27 mouse cellular contexts compared by ENCODE assay signal in the genomic region with DNA sequence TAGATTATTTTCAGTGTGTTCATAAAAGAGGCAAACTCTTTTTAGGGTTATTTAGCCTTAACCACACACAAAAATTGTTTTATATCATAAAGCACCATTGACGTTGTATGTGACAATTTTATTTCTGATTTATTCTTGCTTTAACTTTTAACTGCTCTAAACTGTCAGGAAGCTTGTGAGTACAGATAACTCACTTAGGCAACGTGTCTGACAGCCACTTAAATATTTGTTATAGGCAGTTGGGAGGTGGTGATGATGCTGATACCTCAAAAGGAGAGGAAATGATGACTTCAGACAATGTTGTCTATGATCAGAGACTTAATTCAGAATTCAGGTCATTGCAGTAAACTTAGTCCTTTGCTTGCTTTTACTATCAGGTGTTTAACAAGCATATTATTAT.
"Had no signal": no experiment of that assay in that cellular context is flagged by ENCODE, and none has a peak within 500 bp of the region (broad histone marks: within the 10 kb centered on the region; RNA-seq: fewer than 3 reads in every experiment).

No protein-coding gene starts in this region.

- H3K4me1 ChIP-seq: embryonic facial prominence, embryonic 10.5 days; embryonic facial prominence, embryonic 12.5 days; embryonic facial prominence, embryonic 13.5 days; embryonic facial prominence, embryonic 15.5 days; forebrain, embryonic 10.5 days; forebrain, embryonic 12.5 days; forebrain, embryonic 13.5 days; forebrain, embryonic 15.5 days had no signal

- H3K36me3 ChIP-seq: embryonic facial prominence, embryonic 10.5 days; embryonic facial prominence, embryonic 12.5 days; embryonic facial prominence, embryonic 13.5 days; embryonic facial prominence, embryonic 15.5 days; forebrain, embryonic 10.5 days; forebrain, embryonic 12.5 days; forebrain, embryonic 15.5 days had no signal

- H3K27me3 ChIP-seq: embryonic facial prominence, embryonic 12.5 days; embryonic facial prominence, embryonic 13.5 days; embryonic facial prominence, embryonic 15.5 days; forebrain, embryonic 12.5 days; forebrain, embryonic 13.5 days; forebrain, embryonic 15.5 days had no signal

- DNase-seq: cerebellum, adult 9-10 months; cerebellum, adult 9-11 months; cerebellum, postnatal 10 days; cerebellum, postnatal 14 days; cerebellum, postnatal 25 days; cerebellum, postnatal 36 days; embryo, embryonic 11 days; forebrain, postnatal 0 days; gastrocnemius, adult 2 months; gastrocnemius, postnatal 10 days; gastrocnemius, postnatal 14 days; gastrocnemius, postnatal 25 days; gastrocnemius, postnatal 36 days; heart, adult 11 months; heart, adult 18-20 months; heart, adult 2 months had no signal

- H3K4me2 ChIP-seq: embryonic facial prominence, embryonic 12.5 days; embryonic facial prominence, embryonic 13.5 days; embryonic facial prominence, embryonic 15.5 days; forebrain, embryonic 12.5 days; forebrain, embryonic 13.5 days; forebrain, embryonic 15.5 days had no signal

- H3K9ac ChIP-seq: embryonic facial prominence, embryonic 12.5 days; embryonic facial prominence, embryonic 13.5 days; embryonic facial prominence, embryonic 15.5 days; forebrain, embryonic 12.5 days; forebrain, embryonic 13.5 days; forebrain, embryonic 15.5 days; forebrain, postnatal 0 days had no signal

- H3K4me3 ChIP-seq: embryonic facial prominence, embryonic 10.5 days; embryonic facial prominence, embryonic 12.5 days; embryonic facial prominence, embryonic 13.5 days; embryonic facial prominence, embryonic 15.5 days; erythroblast, embryonic 14.5 days; forebrain, embryonic 10.5 days; forebrain, embryonic 12.5 days; forebrain, embryonic 13.5 days; forebrain, embryonic 15.5 days; gastrocnemius, adult 2 months; heart, adult 2 months had no signal

- H3K27ac ChIP-seq: embryonic facial prominence, embryonic 10.5 days; embryonic facial prominence, embryonic 12.5 days; embryonic facial prominence, embryonic 13.5 days; embryonic facial prominence, embryonic 15.5 days; forebrain, embryonic 10.5 days; forebrain, embryonic 12.5 days; forebrain, embryonic 13.5 days; forebrain, embryonic 15.5 days; gastrocnemius, adult 2 months; heart, adult 2 months had no signal

- ATAC-seq: forebrain, embryonic 13.5 days; forebrain, embryonic 14.5 days; forebrain, embryonic 15.5 days; forebrain, embryonic 16.5 days; forebrain, postnatal 0 days had no signal

- H3K9me3 ChIP-seq: embryonic facial prominence, embryonic 10.5 days; embryonic facial prominence, embryonic 12.5 days; embryonic facial prominence, embryonic 13.5 days; embryonic facial prominence, embryonic 15.5 days; forebrain, embryonic 10.5 days; forebrain, embryonic 12.5 days; forebrain, embryonic 13.5 days; forebrain, embryonic 15.5 days had no signal
